9 mouse cellular contexts compared by ENCODE assay signal in genomic region chr3:87408171-87408570, GRCm38 (mm10). TPM values are rescaled to one million over a fixed set of nuclear protein-coding genes. Genes with fewer than 3 reads are reported as not detected.
DNase-seq lines count a peak whose midpoint lies in the region; ATAC-seq and TF ChIP-seq lines count a peak whose summit lies in the region.
"Had no signal": no experiment of that assay in that cellular context is flagged by ENCODE, and none has a peak within 500 bp of the region (broad histone marks: within the 10 kb centered on the region; RNA-seq: fewer than 3 reads in every experiment).

No protein-coding gene starts in this region.

- H3K4me3 ChIP-seq in forebrain, embryonic 11.5 days (ENCODE audit: low read depth, low read length), result no peak overlapping the region
- no peak overlapping the region for H3K4me3 ChIP-seq in forebrain, embryonic 15.5 days
- no peak overlapping the region for H3K4me3 ChIP-seq in liver, adult 2 months (ENCODE audit: insufficient read depth, low read depth, low read length)
- no peak overlapping the region for H3K4me3 ChIP-seq in spleen, adult 2 months (ENCODE audit: extremely low read depth, insufficient read depth, insufficient read length)
- H3K4me3 ChIP-seq: limb, embryonic 13.5 days had no signal

- no peak overlapping the region for H3K9ac ChIP-seq in forebrain, embryonic 11.5 days (ENCODE audit: low read length)
- H3K9ac ChIP-seq in forebrain, embryonic 15.5 days (replicated peaks), result no peak overlapping the region
- no peak overlapping the region for H3K9ac ChIP-seq in liver, adult 2 months (ENCODE audit: low read depth, low read length)
- H3K9ac ChIP-seq: limb, embryonic 13.5 days had no signal

- WGBS in forebrain, embryonic 11.5 days, result 33% methylated on average over 4 of the region's 4 CpGs
- WGBS in forebrain, embryonic 15.5 days, result 25% methylated on average over 4 of the region's 4 CpGs
- WGBS in liver, adult 2 months, result 6% methylated on average over 4 of the region's 4 CpGs
- WGBS in spleen, adult 2 months, result 10% methylated on average over 4 of the region's 4 CpGs

- no peaks in the 10 kb centered on the region for H3K36me3 ChIP-seq in forebrain, embryonic 11.5 days (ENCODE audit: control insufficient read depth, insufficient read depth, low read length)
- H3K36me3 ChIP-seq in forebrain, embryonic 15.5 days, result no peaks in the 10 kb centered on the region
- no peaks in the 10 kb centered on the region for H3K36me3 ChIP-seq in liver, adult 2 months (ENCODE audit: control insufficient read depth, insufficient read depth, low read length)
- no peaks in the 10 kb centered on the region for H3K36me3 ChIP-seq in spleen, adult 2 months (ENCODE audit: control insufficient read depth, insufficient read depth, low read length)
- H3K36me3 ChIP-seq: limb, embryonic 13.5 days had no signal

- H3K27ac ChIP-seq in forebrain, embryonic 11.5 days (ENCODE audit: low read depth, low read length), result no peak overlapping the region
- no peak overlapping the region for H3K27ac ChIP-seq in forebrain, embryonic 15.5 days (replicated peaks)
- H3K27ac ChIP-seq in liver, adult 2 months (replicated peaks; ENCODE audit: insufficient read depth, low read depth, low read length), result no peak overlapping the region
- no peak overlapping the region for H3K27ac ChIP-seq in spleen, adult 2 months (ENCODE audit: insufficient read depth, low read length)
- H3K27ac ChIP-seq: limb, embryonic 13.5 days had no signal

- peak; percentile 58 for TF ChIP-seq CTCF in liver, adult 2 months (IDR thresholded peaks at IDR 0.05; ENCODE audit: low read depth, low read length)
- peak; percentile 71; the same call in 1 of the 2 replicates for TF ChIP-seq CTCF in spleen, adult 2 months (IDR thresholded peaks at IDR 0.05; ENCODE audit: extremely low read depth, insufficient read depth, insufficient read length, insufficient replicate concordance)

- H3K27me3 ChIP-seq in forebrain, embryonic 11.5 days (ENCODE audit: control insufficient read depth, insufficient read depth, low read length), result no peaks in the 10 kb centered on the region
- no peaks in the 10 kb centered on the region for H3K27me3 ChIP-seq in forebrain, embryonic 15.5 days
- no peaks in the 10 kb centered on the region for H3K27me3 ChIP-seq in liver, adult 2 months (ENCODE audit: control insufficient read depth, insufficient read depth, low read length)
- H3K27me3 ChIP-seq in spleen, adult 2 months (ENCODE audit: control insufficient read depth, insufficient read depth, low read length), result no peaks in the 10 kb centered on the region
- H3K27me3 ChIP-seq: limb, embryonic 13.5 days had no signal

- TF ChIP-seq POLR2A in liver, adult 2 months (IDR thresholded peaks at IDR 0.05; ENCODE audit: extremely low read depth, insufficient read depth, low read length), result no peak
- no peak for TF ChIP-seq POLR2A in spleen, adult 2 months (IDR thresholded peaks at IDR 0.05; ENCODE audit: low read depth, low read length)

- H3K9me3 ChIP-seq in forebrain, embryonic 11.5 days (ENCODE audit: control insufficient read depth, low read length), result no peaks in the 10 kb centered on the region
- H3K9me3 ChIP-seq in forebrain, embryonic 15.5 days, result no peaks in the 10 kb centered on the region
- H3K9me3 ChIP-seq: limb, embryonic 13.5 days had no signal

- no peaks in the 10 kb centered on the region for H3K79me2 ChIP-seq in liver, adult 2 months (ENCODE audit: control insufficient read depth, insufficient read depth, low read length)

- peak; percentile 67 for DNase-seq in forebrain, embryonic 11.5 days (ENCODE audit: low spot score)
- peak; percentile 11 for DNase-seq in urinary bladder, postnatal 25 days (ENCODE audit: low spot score)
- DNase-seq in urinary bladder, adult 2 months (ENCODE audit: low spot score), result no peak
- DNase-seq in liver, adult 2 months (ENCODE audit: extremely low read depth, low read depth, low spot score), result peak; percentile 34
- DNase-seq in spleen, adult 2 months (ENCODE audit: low read depth in 1 of 2, low spot score in 2 of 2), result peak; percentile 69 to 79
- no peak for DNase-seq in frontal cortex, postnatal 10 days (ENCODE audit: low spot score in 2 of 2)
- DNase-seq in heart, adult 9 months (ENCODE audit: low spot score in 2 of 2), result no peak

- H3K4me1 ChIP-seq in forebrain, embryonic 11.5 days (replicated peaks; ENCODE audit: control insufficient read depth, insufficient read depth, low read length), result no peaks in the 10 kb centered on the region
- H3K4me1 ChIP-seq in forebrain, embryonic 15.5 days, result 0 out of 2 replicates have a peak, but pooled peaks cover 3% of the 10 kb centered on the region
- H3K4me1 ChIP-seq in liver, adult 2 months (ENCODE audit: control insufficient read depth, insufficient read depth, low read length), result no peaks in the 10 kb centered on the region
- peaks cover 9% of the 10 kb centered on the region; the same call in 1 of the 2 replicates for H3K4me1 ChIP-seq in spleen, adult 2 months (ENCODE audit: control insufficient read depth, insufficient read depth, insufficient read length)

- ATAC-seq in forebrain, embryonic 11.5 days (replicated peaks; ENCODE audit: low FRiP score), result no peak
- ATAC-seq in forebrain, embryonic 15.5 days (replicated peaks), result no peak

- no peak overlapping the region for H3K4me2 ChIP-seq in forebrain, embryonic 11.5 days (ENCODE audit: low read depth, low read length, severe bottlenecking)
- no peak overlapping the region for H3K4me2 ChIP-seq in forebrain, embryonic 15.5 days (replicated peaks)
- H3K4me2 ChIP-seq: limb, embryonic 13.5 days had no signal

RNA-seq across cellular contexts. Expression of gene Fcrl5, which starts 27.4 kb away (rescaled TPM):
- polyA plus RNA-seq in forebrain, embryonic 11.5 days (2014; fragmentation: Nextera tagmentation; extraction: Ambion mirVana), result not detected in 2 replicates
- not detected in 2 replicates for polyA plus RNA-seq in forebrain, embryonic 15.5 days (2015; fragmentation: Nextera tagmentation; extraction: Ambion mirVana)
- polyA plus RNA-seq in urinary bladder, adult 2 months (2012; rRNA removed), result not detected in 2 replicates
- total RNA-seq in liver, adult 2 months (2014; rRNA removed), result 0.07 TPM in 1 of 2 replicates, not detected in the other
- polyA plus RNA-seq in liver, adult 2 months (2012; rRNA removed), result 0.04 TPM in 1 of 2 replicates, not detected in the other
- polyA plus RNA-seq in spleen, adult 2 months (2012; rRNA removed), result 7.2 and 9.2 TPM in 2 replicates
- polyA plus RNA-seq: limb, embryonic 13.5 days had no signal

RNA-seq across cellular contexts. Expression of gene Fcrl1, which starts 32.0 kb away (rescaled TPM):
- not detected in 2 replicates for polyA plus RNA-seq in forebrain, embryonic 11.5 days (2014; fragmentation: Nextera tagmentation; extraction: Ambion mirVana)
- polyA plus RNA-seq in forebrain, embryonic 15.5 days (2015; fragmentation: Nextera tagmentation; extraction: Ambion mirVana), result not detected in 2 replicates
- polyA plus RNA-seq in urinary bladder, adult 2 months (2012; rRNA removed), result 0.15 and 0.23 TPM in 2 replicates
- total RNA-seq in liver, adult 2 months (2014; rRNA removed), result 0.37 and 0.60 TPM in 2 replicates
- 0.22 and 0.44 TPM in 2 replicates for polyA plus RNA-seq in liver, adult 2 months (2012; rRNA removed)
- 50.2 and 55.5 TPM in 2 replicates for polyA plus RNA-seq in spleen, adult 2 months (2012; rRNA removed)

RNA-seq across cellular contexts. Expression of gene Cd5l, which starts 50.5 kb away (rescaled TPM):
- not detected in 2 replicates for polyA plus RNA-seq in forebrain, embryonic 11.5 days (2014; fragmentation: Nextera tagmentation; extraction: Ambion mirVana)
- 0.10 TPM in 1 of 2 replicates, not detected in the other for polyA plus RNA-seq in forebrain, embryonic 15.5 days (2015; fragmentation: Nextera tagmentation; extraction: Ambion mirVana)
- 0.11 and 0.24 TPM in 2 replicates for polyA plus RNA-seq in urinary bladder, adult 2 months (2012; rRNA removed)
- total RNA-seq in liver, adult 2 months (2014; rRNA removed), result 135 and 162 TPM in 2 replicates
- 32.4 and 63.9 TPM in 2 replicates for polyA plus RNA-seq in liver, adult 2 months (2012; rRNA removed)
- 27.2 and 56.0 TPM in 2 replicates for polyA plus RNA-seq in spleen, adult 2 months (2012; rRNA removed)

Comparison
In these comparisons a context has a peak if more than half of its experiments do, and no peak if none do; other contexts are left out.
1. DNase-seq: peak in forebrain, embryonic 11.5 days (single experiment), urinary bladder, postnatal 25 days (single experiment), liver, adult 2 months (single experiment) and spleen, adult 2 months (2 of 2); none in urinary bladder, adult 2 months (single experiment), frontal cortex, postnatal 10 days (0 of 2) and heart, adult 9 months (0 of 2).
2. RNA of gene Fcrl1, which starts 32.0 kb away (polyA plus RNA-seq): 50.2 to 55.5 TPM in spleen, adult 2 months; 0.22 to 0.44 TPM in liver, adult 2 months, 0.15 to 0.23 TPM in urinary bladder, adult 2 months, not detected in forebrain, embryonic 15.5 days and not detected in forebrain, embryonic 11.5 days; every median in the first group is over 10 times any median in the second.
3. RNA of gene Cd5l, which starts 50.5 kb away (polyA plus RNA-seq): 32.4 to 63.9 TPM in liver, adult 2 months and 27.2 to 56.0 TPM in spleen, adult 2 months; 0.11 to 0.24 TPM in urinary bladder, adult 2 months, 0.10 TPM in forebrain, embryonic 15.5 days and not detected in forebrain, embryonic 11.5 days; every median in the first group is over 10 times any median in the second.